ENCODE assay signal across 10 mouse cellular contexts in the genomic region with DNA sequence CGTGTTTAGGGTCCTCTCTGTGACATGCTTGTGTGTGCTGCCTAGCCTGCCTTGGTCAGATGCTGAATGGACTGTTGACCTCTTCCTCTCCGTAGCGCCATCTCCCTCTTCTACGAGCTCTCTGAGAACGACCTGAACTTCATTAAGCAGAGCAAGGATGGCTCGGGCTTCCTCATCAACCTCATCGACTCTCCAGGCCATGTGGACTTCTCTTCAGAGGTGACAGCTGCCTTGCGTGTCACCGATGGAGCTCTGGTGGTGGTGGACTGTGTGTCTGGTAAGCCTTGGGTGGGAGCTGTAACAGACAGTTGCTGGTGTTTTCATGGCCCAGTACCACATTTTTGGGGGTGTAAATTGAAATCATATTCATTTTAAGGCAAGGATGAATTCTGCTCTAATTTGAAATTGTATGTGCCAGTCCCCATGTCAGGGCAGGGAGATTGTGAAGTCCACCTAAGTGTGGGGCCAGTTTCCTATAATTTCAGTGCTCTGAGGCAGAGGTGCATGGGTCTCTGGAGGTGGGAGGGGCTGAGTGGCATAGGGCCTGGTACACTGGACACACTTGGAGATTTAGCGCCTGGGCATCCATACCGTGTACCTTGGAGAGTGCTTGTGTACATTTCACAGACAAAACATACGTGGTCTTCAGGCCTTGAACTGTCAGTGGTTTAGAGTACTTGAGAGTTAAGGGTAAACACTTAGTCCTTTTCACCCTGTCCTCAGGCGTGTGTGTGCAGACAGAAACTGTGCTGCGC. TPM values are rescaled to one million over a fixed set of nuclear protein-coding genes. Genes with fewer than 3 reads are reported as not detected.
DNase-seq lines count a peak whose midpoint lies in the region; ATAC-seq and TF ChIP-seq lines count a peak whose summit lies in the region.
"Had no signal": no experiment of that assay in that cellular context is flagged by ENCODE, and none has a peak within 500 bp of the region (broad histone marks: within the 10 kb centered on the region; RNA-seq: fewer than 3 reads in every experiment).

No protein-coding gene starts in this region.

- DNase-seq in heart, embryonic 10.5 days (ENCODE audit: low spot score) = no peak
- DNase-seq in heart, adult 9 months (ENCODE audit: low spot score in 2 of 2) = no peak
- peak; percentile 42 for DNase-seq in MN1 (ENCODE audit: low spot score)
- DNase-seq in liver, postnatal 0 days = no peak
- no peak for DNase-seq in frontal cortex, postnatal 14 days (ENCODE audit: low spot score in 2 of 2)
- DNase-seq in gastrocnemius, postnatal 4 days (ENCODE audit: low spot score in 2 of 2) = no peak

- no peak for TF ChIP-seq EP300 in liver, postnatal 0 days (IDR thresholded peaks at IDR 0.05; ENCODE audit: low read depth)

- no peaks in the 10 kb centered on the region for H3K9me3 ChIP-seq in heart, embryonic 10.5 days
- H3K9me3 ChIP-seq in heart, embryonic 15.5 days (replicated peaks) = no peaks in the 10 kb centered on the region
- H3K9me3 ChIP-seq in liver, postnatal 0 days (ENCODE audit: low read length) = no peaks in the 10 kb centered on the region

- H3K4me1 ChIP-seq in heart, embryonic 10.5 days = peaks cover 72% of the 10 kb centered on the region
- peaks cover 77% of the 10 kb centered on the region for H3K4me1 ChIP-seq in heart, embryonic 15.5 days (replicated peaks)
- peaks cover 31% of the 10 kb centered on the region for H3K4me1 ChIP-seq in liver, postnatal 0 days (ENCODE audit: insufficient read depth)

- ATAC-seq in heart, embryonic 15.5 days (replicated peaks; ENCODE audit: insufficient number of reproducible peaks, insufficient read depth, low FRiP score, low read depth) = no peak
- ATAC-seq in liver, postnatal 0 days = no peak
- ATAC-seq in megakaryocyte progenitor cell, adult 5-6 weeks (replicated peaks; ENCODE audit: poor library complexity) = no peak
- ATAC-seq: Patski had no signal

- no peaks in the 10 kb centered on the region for H3K27me3 ChIP-seq in heart, embryonic 10.5 days (ENCODE audit: insufficient read depth, poor library complexity, severe bottlenecking)
- no peaks in the 10 kb centered on the region for H3K27me3 ChIP-seq in heart, embryonic 15.5 days
- no peaks in the 10 kb centered on the region for H3K27me3 ChIP-seq in liver, postnatal 0 days (ENCODE audit: insufficient read depth, low read length)
- H3K27me3 ChIP-seq: Patski had no signal

- WGBS in heart, embryonic 10.5 days = 70% methylated on average over 14 of the region's 14 CpGs
- WGBS in heart, embryonic 15.5 days = 52% methylated on average over 14 of the region's 14 CpGs
- 48% methylated on average over 14 of the region's 14 CpGs for WGBS in liver, postnatal 0 days (ENCODE audit: insufficient replicate concordance)

- peaks cover 58% of the 10 kb centered on the region for H3K36me3 ChIP-seq in heart, embryonic 10.5 days
- peaks cover 50% of the 10 kb centered on the region for H3K36me3 ChIP-seq in heart, embryonic 15.5 days
- H3K36me3 ChIP-seq in liver, postnatal 0 days (replicated peaks; ENCODE audit: insufficient read depth, low read length) = peaks cover 49% of the 10 kb centered on the region

- H3K4me2 ChIP-seq in heart, embryonic 15.5 days = peak overlapping the region; percentile 84
- peak overlapping the region; percentile 84 for H3K4me2 ChIP-seq in liver, postnatal 0 days (ENCODE audit: low read depth, low read length)

- no peak for TF ChIP-seq CTCF in liver, postnatal 0 days (IDR thresholded peaks at IDR 0.05; ENCODE audit: low read depth)

- H3K9ac ChIP-seq in heart, embryonic 15.5 days = peak overlapping the region; percentile 97
- H3K9ac ChIP-seq in liver, postnatal 0 days (replicated peaks) = peak overlapping the region; percentile 98

- peak overlapping the region; percentile 99 for H3K4me3 ChIP-seq in heart, embryonic 10.5 days
- H3K4me3 ChIP-seq in heart, embryonic 15.5 days = peak overlapping the region; percentile 95
- H3K4me3 ChIP-seq in liver, postnatal 0 days (ENCODE audit: low read depth, low read length) = peak overlapping the region; percentile 82

- peak overlapping the region; percentile 99 for H3K27ac ChIP-seq in heart, embryonic 10.5 days
- H3K27ac ChIP-seq in heart, embryonic 15.5 days = peak overlapping the region; percentile 91
- peak overlapping the region; percentile 93 for H3K27ac ChIP-seq in liver, postnatal 0 days (ENCODE audit: low read depth)

RNA-seq across cellular contexts. Expression of gene Eef2, which starts 1.7 kb away (rescaled TPM):
- 447 and 460 TPM in 2 replicates for polyA plus RNA-seq in heart, embryonic 10.5 days (2016; fragmentation: Nextera tagmentation; extraction: Ambion mirVana)
- polyA plus RNA-seq in heart, embryonic 15.5 days (2015; fragmentation: Nextera tagmentation; extraction: Ambion mirVana) = 350 and 441 TPM in 2 replicates
- 310 and 313 TPM in 2 replicates for polyA plus RNA-seq in liver, postnatal 0 days (2015; fragmentation: Nextera tagmentation; extraction: Ambion mirVana)
- total RNA-seq in megakaryocyte progenitor cell, adult 5-6 weeks (2015) = 526 and 599 TPM in 2 replicates
- 1,508 and 1,553 TPM in 2 replicates for total RNA-seq in megakaryocyte progenitor cell, adult 5-6 weeks (2017)
- 1,000 to 10,000 TPM; 1,324 to 1,404 TPM for total RNA-seq in gastrocnemius, postnatal 4 days (2021)

RNA-seq across cellular contexts. Expression of gene Dapk3, which starts 4.7 kb away (rescaled TPM):
- polyA plus RNA-seq in heart, embryonic 10.5 days (2016; fragmentation: Nextera tagmentation; extraction: Ambion mirVana) = 56.3 and 78.7 TPM in 2 replicates
- 38.4 and 43.1 TPM in 2 replicates for polyA plus RNA-seq in heart, embryonic 15.5 days (2015; fragmentation: Nextera tagmentation; extraction: Ambion mirVana)
- polyA plus RNA-seq in liver, postnatal 0 days (2015; fragmentation: Nextera tagmentation; extraction: Ambion mirVana) = 15.3 and 17.2 TPM in 2 replicates
- total RNA-seq in megakaryocyte progenitor cell, adult 5-6 weeks (2015) = 15.5 and 17.2 TPM in 2 replicates
- 37.2 and 54.7 TPM in 2 replicates for total RNA-seq in megakaryocyte progenitor cell, adult 5-6 weeks (2017)
- total RNA-seq in gastrocnemius, postnatal 4 days (2021) = 10 to 100 TPM; 40.2 to 41.4 TPM

RNA-seq across cellular contexts. Expression of gene 4930442H23Rik, which starts 5.5 kb away (rescaled TPM):
- not detected in 2 replicates for polyA plus RNA-seq in heart, embryonic 10.5 days (2016; fragmentation: Nextera tagmentation; extraction: Ambion mirVana)
- not detected in 2 replicates for polyA plus RNA-seq in heart, embryonic 15.5 days (2015; fragmentation: Nextera tagmentation; extraction: Ambion mirVana)
- polyA plus RNA-seq in liver, postnatal 0 days (2015; fragmentation: Nextera tagmentation; extraction: Ambion mirVana) = not detected in 2 replicates
- total RNA-seq in megakaryocyte progenitor cell, adult 5-6 weeks (2015) = not detected in 2 replicates
- total RNA-seq in megakaryocyte progenitor cell, adult 5-6 weeks (2017) = not detected in 2 replicates
- not detected for total RNA-seq in gastrocnemius, postnatal 4 days (2021)
- total RNA-seq: layer of hippocampus, adult 18-20 months had no signal

RNA-seq across cellular contexts. Expression of gene Pias4, which starts 10.4 kb away (rescaled TPM):
- 53.5 and 62.2 TPM in 2 replicates for polyA plus RNA-seq in heart, embryonic 10.5 days (2016; fragmentation: Nextera tagmentation; extraction: Ambion mirVana)
- polyA plus RNA-seq in heart, embryonic 15.5 days (2015; fragmentation: Nextera tagmentation; extraction: Ambion mirVana) = 29.1 and 41.6 TPM in 2 replicates
- 14.6 and 16.1 TPM in 2 replicates for polyA plus RNA-seq in liver, postnatal 0 days (2015; fragmentation: Nextera tagmentation; extraction: Ambion mirVana)
- total RNA-seq in megakaryocyte progenitor cell, adult 5-6 weeks (2015) = 9.4 and 10.0 TPM in 2 replicates
- total RNA-seq in megakaryocyte progenitor cell, adult 5-6 weeks (2017) = 9.4 and 9.8 TPM in 2 replicates
- total RNA-seq in gastrocnemius, postnatal 4 days (2021) = 10 to 100 TPM; 22.1 to 22.5 TPM

RNA-seq across cellular contexts. Expression of gene Nmrk2, which starts 23.7 kb away (rescaled TPM):
- polyA plus RNA-seq in heart, embryonic 10.5 days (2016; fragmentation: Nextera tagmentation; extraction: Ambion mirVana) = 2.7 and 3.8 TPM in 2 replicates
- polyA plus RNA-seq in heart, embryonic 15.5 days (2015; fragmentation: Nextera tagmentation; extraction: Ambion mirVana) = 7.3 and 9.1 TPM in 2 replicates
- not detected in 2 replicates for polyA plus RNA-seq in liver, postnatal 0 days (2015; fragmentation: Nextera tagmentation; extraction: Ambion mirVana)
- total RNA-seq in megakaryocyte progenitor cell, adult 5-6 weeks (2015) = not detected in 2 replicates
- not detected in 2 replicates for total RNA-seq in megakaryocyte progenitor cell, adult 5-6 weeks (2017)
- total RNA-seq in gastrocnemius, postnatal 4 days (2021) = 1 to 10 TPM; 1.2 to 1.5 TPM
